Comparison of ENCODE assay signal across 8 mouse cellular contexts in genomic region chr6:85587396-85588143, GRCm38 (mm10). TPM values are rescaled to one million over a fixed set of nuclear protein-coding genes. Genes with fewer than 3 reads are reported as not detected.
DNase-seq lines count a peak whose midpoint lies in the region; ATAC-seq lines count a peak whose summit lies in the region.

Gene Alms1 (plus strand): TSS chr6:85587531.

- no peaks in the 10 kb centered on the region for H3K27me3 ChIP-seq in heart, embryonic 13.5 days (replicated peaks)
- no peaks in the 10 kb centered on the region for H3K27me3 ChIP-seq in liver, embryonic 12.5 days (replicated peaks)
- no peaks in the 10 kb centered on the region for H3K27me3 ChIP-seq in stomach, embryonic 15.5 days (replicated peaks)

- H3K4me2 ChIP-seq in heart, embryonic 13.5 days, result peak within 1 kb of the TSS; percentile 74
- peak within 1 kb of the TSS; percentile 90 for H3K4me2 ChIP-seq in liver, embryonic 12.5 days
- H3K4me2 ChIP-seq in stomach, embryonic 15.5 days, result peak within 1 kb of the TSS; percentile 76

- no peaks in the 10 kb centered on the region for H3K4me1 ChIP-seq in brown adipose tissue, adult 24 weeks (ENCODE audit: control insufficient read depth, insufficient read depth, insufficient read length, low read length)
- H3K4me1 ChIP-seq in heart, embryonic 13.5 days, result peaks cover 21% of the 10 kb centered on the region
- peaks cover 29% of the 10 kb centered on the region for H3K4me1 ChIP-seq in liver, embryonic 12.5 days
- H3K4me1 ChIP-seq in stomach, embryonic 15.5 days, result peaks cover 9% of the 10 kb centered on the region; the same call in 1 of the 2 replicates

- peak within 1 kb of the TSS; percentile 83 for H3K9ac ChIP-seq in heart, embryonic 13.5 days
- peak within 1 kb of the TSS; percentile 88 for H3K9ac ChIP-seq in liver, embryonic 12.5 days
- H3K9ac ChIP-seq in stomach, embryonic 15.5 days, result peak within 1 kb of the TSS; percentile 53

- peak; percentile 89 for ATAC-seq in heart, embryonic 13.5 days (ENCODE audit: extremely low read depth, insufficient number of reproducible peaks, low FRiP score, low TSS enrichment)
- peak; percentile 95 for ATAC-seq in liver, embryonic 12.5 days
- peak; percentile 95 for ATAC-seq in stomach, embryonic 15.5 days (ENCODE audit: insufficient read depth, low FRiP score, low read depth)

- H3K9me3 ChIP-seq in heart, embryonic 13.5 days, result no peaks in the 10 kb centered on the region
- H3K9me3 ChIP-seq in liver, embryonic 12.5 days (replicated peaks), result no peaks in the 10 kb centered on the region
- H3K9me3 ChIP-seq in stomach, embryonic 15.5 days, result no peaks in the 10 kb centered on the region

- no peak within 1 kb of the TSS for H3K27ac ChIP-seq in brown adipose tissue, adult 24 weeks (replicated peaks; ENCODE audit: low read depth, low read length)
- H3K27ac ChIP-seq in heart, embryonic 13.5 days (replicated peaks), result peak within 1 kb of the TSS; percentile 81
- peak within 1 kb of the TSS; percentile 86 for H3K27ac ChIP-seq in liver, embryonic 12.5 days
- peak within 1 kb of the TSS; percentile 64 for H3K27ac ChIP-seq in stomach, embryonic 15.5 days

- DNase-seq in CD4-positive, CD25-positive, alpha-beta regulatory T cell, adult 2 months (ENCODE audit: low read depth, low spot score), result peak; percentile 95
- peak; percentile 13 for DNase-seq in fat pad, adult 2 months (ENCODE audit: extremely low read depth, low read depth, low spot score)
- DNase-seq in kidney, postnatal 10 days, result peak; percentile 98
- peak; percentile 82 to 87 for DNase-seq in natural killer cell, adult 2 months (ENCODE audit: low spot score in 2 of 2)

- under 1% methylated on average over 57 of the region's 59 CpGs for WGBS in heart, embryonic 13.5 days
- 0% methylated on average over 59 of the region's 59 CpGs for WGBS in liver, embryonic 12.5 days (ENCODE audit: insufficient replicate concordance)
- WGBS in stomach, embryonic 15.5 days, result under 1% methylated on average over 56 of the region's 59 CpGs

- no peaks in the 10 kb centered on the region for H3K36me3 ChIP-seq in heart, embryonic 13.5 days
- H3K36me3 ChIP-seq in liver, embryonic 12.5 days, result no peaks in the 10 kb centered on the region
- H3K36me3 ChIP-seq in stomach, embryonic 15.5 days, result no peaks in the 10 kb centered on the region

- peak within 1 kb of the TSS; percentile 81 for H3K4me3 ChIP-seq in brown adipose tissue, adult 24 weeks (ENCODE audit: insufficient read depth, low read depth, low read length)
- H3K4me3 ChIP-seq in heart, embryonic 13.5 days, result peak within 1 kb of the TSS; percentile 67
- peak within 1 kb of the TSS; percentile 82 for H3K4me3 ChIP-seq in liver, embryonic 12.5 days
- peak within 1 kb of the TSS; percentile 66 for H3K4me3 ChIP-seq in stomach, embryonic 15.5 days (replicated peaks)

RNA-seq across cellular contexts. Expression of gene Alms1, which starts in this region (rescaled TPM):
- polyA plus RNA-seq in brown adipose tissue, adult 24 weeks (2012; ENCODE audit: insufficient read depth, insufficient read length, missing spikeins), result 0.59 and 0.71 TPM in 2 replicates
- 2.6 and 3.0 TPM in 2 replicates for polyA plus RNA-seq in heart, embryonic 13.5 days (2015; fragmentation: Nextera tagmentation; extraction: Ambion mirVana)
- 3.2 and 3.4 TPM in 2 replicates for polyA plus RNA-seq in liver, embryonic 12.5 days (2016; fragmentation: Nextera tagmentation; extraction: Ambion mirVana)
- polyA plus RNA-seq in stomach, embryonic 15.5 days (2015; fragmentation: Nextera tagmentation; extraction: Ambion mirVana), result 4.0 and 5.2 TPM in 2 replicates

Comparison
In these comparisons a context has a peak if more than half of its experiments do, and no peak if none do; other contexts are left out.
1. DNase-seq: peak in every context shown above with its lines; median percentile 98 in kidney, postnatal 10 days; 95 in CD4-positive, CD25-positive, alpha-beta regulatory T cell, adult 2 months; 84 in natural killer cell, adult 2 months; 13 in fat pad, adult 2 months.